Mouse (Mus musculus): Measurements from ENCODE around the gene Dsn1.

Dsn1 gene

GRCm38 (mm10) chr2:157021156-157021555 is 14.2 kb upstream of the Dsn1 start:
- in situ Hi-C loops (cut with MboI, MseI): no loop called here

DNA sequence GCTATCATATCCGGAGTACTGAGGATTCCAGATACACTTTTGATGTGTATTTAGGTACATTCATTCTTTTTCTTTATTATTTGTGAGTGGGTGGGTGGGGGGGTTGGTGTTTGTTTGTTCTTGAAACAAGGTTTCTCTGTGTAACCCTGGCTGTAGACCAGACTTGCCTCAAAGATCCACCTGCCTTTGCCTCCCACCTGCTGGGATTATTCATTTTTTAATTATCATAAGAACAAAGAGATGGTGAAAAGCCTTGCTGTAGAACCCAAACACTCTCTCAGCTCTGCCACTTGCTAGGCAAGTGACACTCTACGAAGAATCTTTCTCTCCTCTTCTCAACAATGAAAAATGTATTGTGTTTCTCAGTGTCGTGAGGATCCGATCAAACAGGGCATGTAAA is 12.3 kb upstream of the Dsn1 start:
- in situ Hi-C loops (cut with MboI, MseI): loop anchor here (5.0 kb wide), 1 partner anchor 82 kb away; no protein-coding TSS in a partner anchor

- in situ Hi-C loops (cut with MboI, MseI): loop anchor here (5.0 kb wide), 1 partner anchor 79 kb away; no protein-coding TSS in a partner anchor
These were observed 9.7 kb upstream of the Dsn1 start for GRCm38 (mm10) chr2:157016529-157017270.

GRCm38 (mm10) chr2:157012341-157012740 is 5.4 kb upstream of the Dsn1 start:
- in situ Hi-C loops (cut with MboI, MseI): no loop called here

DNA sequence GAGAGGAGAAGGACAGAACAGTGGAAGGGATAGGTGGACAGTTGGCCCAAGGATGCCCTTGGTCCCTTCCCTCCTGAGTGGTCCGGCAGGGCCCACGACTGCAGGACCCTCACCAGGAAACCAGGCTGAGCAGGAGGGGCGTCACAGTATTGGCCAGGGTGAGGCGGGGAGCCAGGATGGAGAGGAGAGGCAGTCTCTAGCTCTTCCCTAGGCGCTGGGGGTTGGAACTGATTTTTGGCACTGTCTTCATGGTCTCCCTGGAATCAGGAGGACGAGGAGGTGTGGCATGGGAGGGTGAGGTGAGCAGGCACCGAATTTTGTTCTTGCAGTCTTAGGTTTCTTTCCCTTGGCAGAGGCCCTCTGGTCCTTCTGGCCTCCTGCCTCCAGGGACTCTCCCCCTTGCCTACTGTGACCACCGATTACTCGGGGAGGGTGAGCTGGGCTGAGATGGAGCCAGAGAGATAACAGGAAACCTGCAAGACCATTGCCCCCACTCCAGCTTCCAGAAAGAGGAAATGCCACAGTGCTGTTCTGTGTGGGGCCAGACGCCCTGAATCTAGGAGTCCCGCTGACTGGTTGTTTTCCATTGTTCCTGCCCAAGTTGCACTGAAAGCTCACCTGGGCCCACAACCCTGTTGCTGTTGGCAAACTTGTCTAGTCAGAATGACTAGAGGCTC is 3.8 kb upstream of the Dsn1 start:
- in situ Hi-C loops (cut with MboI, MseI): no loop called here

- in situ Hi-C loops (cut with MboI, MseI): no loop called here
These were observed 3.2 kb upstream of the Dsn1 start for GRCm38 (mm10) chr2:157010121-157010520.

DNA sequence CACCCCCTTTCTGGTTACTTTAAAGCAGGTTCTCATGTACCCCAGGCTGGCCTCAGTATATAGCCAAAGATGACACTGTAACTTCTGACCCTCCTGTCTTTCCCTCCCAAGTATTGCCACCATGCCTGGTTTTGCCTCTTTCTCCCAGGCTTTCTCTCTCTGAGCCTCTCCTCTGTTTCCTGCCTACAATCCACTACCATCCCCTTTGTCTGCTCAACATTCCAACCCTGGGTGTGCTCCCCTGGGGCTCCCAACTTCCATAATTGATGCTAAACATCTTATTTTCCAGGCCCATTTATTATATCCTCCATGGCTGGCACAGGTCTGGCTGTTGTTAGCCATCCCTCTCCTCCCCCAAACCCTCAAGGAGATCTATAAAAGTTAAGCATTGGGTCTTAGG is 1.6 kb upstream of the Dsn1 start:
- in situ Hi-C loops (cut with MboI, MseI): no loop called here

DNA sequence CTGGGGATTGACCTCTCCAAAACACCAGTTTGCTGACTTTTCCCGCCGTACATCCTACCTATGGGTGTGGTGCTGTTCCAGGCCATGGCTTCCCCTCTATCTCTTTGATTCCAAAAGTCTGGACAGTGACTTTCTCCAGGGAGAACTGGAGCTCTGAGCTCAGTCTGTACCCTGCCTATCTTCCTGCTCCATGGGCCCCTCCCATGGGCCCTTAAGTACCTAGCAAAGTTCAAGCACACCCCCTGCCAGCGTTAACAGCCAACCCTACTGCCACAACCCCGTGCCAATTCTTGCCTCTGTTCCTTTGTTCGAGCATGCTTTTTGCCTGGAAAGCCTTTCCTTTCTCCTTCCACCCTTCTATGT is 261 bp upstream of the Dsn1 start:
- in situ Hi-C loops (cut with MboI, MseI): no loop called here

DNA sequence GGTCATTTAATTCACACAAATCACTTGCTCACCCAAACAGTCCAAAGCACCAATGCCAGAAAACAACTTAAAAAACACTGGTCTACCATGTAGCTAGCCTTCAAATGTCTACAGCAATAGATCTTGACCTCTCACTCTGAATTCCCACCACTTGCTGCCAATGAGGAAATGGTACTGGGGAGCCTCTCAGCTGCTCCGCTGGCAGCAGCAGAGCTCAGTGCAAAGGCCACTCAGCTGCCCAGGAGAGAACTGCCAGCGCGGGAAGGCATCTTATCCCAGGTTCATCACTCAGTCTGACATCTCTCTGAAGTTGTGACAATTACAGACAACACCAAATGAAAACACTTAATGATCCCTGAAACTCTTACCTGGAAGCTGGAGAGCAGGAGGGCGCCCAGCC is 4.6 kb downstream of the Dsn1 start:
- in situ Hi-C loops (cut with MboI, MseI): no loop called here

GRCm38 (mm10) chr2:156998263-156998662 is 8.7 kb downstream of the Dsn1 start:
- in situ Hi-C loops (cut with MboI, MseI): no loop called here

DNA sequence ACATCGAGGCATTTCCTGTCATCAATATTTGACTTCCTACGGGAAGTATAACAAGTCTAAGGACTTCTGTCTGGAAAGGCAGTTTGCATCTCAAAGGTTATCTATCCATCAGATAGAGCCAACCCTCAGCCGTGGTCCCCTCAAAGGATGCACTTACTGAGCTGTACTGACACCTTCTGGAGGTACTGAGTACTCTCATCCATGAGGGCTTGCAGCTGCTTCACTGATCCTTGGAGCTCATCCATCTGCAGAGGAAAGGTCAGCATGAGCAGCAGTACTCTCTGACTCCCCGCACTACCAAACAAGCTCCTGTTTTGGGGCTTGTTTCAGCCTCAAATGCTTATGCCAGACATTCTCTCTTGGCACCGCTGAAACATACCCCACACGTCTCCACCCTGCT is 10.4 kb downstream of the Dsn1 start:
- in situ Hi-C loops (cut with MboI, MseI): no loop called here

GRCm38 (mm10) chr2:156991470-156992319 is 15.3 kb downstream of the Dsn1 start, which contains the start of gene Ndrg3:
Ndrg3 (minus strand) TSS chr2:156992056.
- in situ Hi-C loops (cut with MboI, MseI): no loop called here

GRCm38 (mm10) chr2:156990727-156991431 is 16.1 kb downstream of the Dsn1 start:
- in situ Hi-C loops (cut with MboI, MseI): no loop called here

- in situ Hi-C loops (cut with MboI, MseI): no loop called here
These were observed 19.6 kb downstream of the Dsn1 start for GRCm38 (mm10) chr2:156987316-156987715.

DNA sequence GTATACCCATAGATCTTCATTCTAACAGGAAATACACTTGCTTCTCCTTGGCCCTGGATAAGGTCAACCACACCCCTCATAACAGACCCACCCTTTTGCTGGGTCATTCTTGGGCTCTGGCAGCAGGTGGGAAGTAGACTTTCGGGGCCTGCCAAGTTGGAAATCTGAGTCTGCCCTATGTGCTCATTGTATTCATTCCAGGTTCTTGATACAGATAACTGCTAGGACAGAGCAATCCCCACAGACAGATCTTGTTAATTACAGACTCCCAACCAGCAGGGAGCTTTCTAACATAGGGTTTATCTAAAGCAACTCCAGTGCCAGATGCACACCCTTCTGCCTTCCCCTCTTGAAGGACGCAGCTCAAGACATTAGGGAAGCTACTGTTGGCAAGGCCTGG is 24.1 kb downstream of the Dsn1 start:
- in situ Hi-C loops (cut with MboI, MseI): no loop called here

GRCm38 (mm10) chr2:156981291-156981690 is 25.7 kb downstream of the Dsn1 start:
- in situ Hi-C loops (cut with MboI, MseI): no loop called here

GRCm38 (mm10) chr2:156980059-156980458 is 26.9 kb downstream of the Dsn1 start:
- in situ Hi-C loops (cut with MboI, MseI): no loop called here

DNA sequence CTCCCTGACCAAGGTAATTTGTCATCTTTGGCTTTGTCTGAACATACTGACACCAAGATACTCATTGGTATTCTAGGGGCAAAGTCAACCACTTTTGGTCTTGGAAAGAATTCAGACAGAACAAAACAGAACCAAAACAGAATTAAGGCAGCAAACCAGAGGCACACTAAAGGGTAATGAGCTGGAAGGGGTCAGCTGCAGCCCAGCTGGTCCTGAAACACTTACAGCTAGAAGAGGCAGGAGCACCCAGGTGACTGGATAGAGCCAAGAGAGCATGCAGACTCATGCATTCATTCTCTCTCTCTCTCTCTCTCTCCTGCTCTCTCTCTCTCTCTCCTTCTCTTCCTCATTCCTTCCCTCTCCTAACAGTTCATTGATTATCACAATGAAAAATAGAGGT is 30.2 kb downstream of the Dsn1 start:
- in situ Hi-C loops (cut with MboI, MseI): no loop called here

- in situ Hi-C loops (cut with MboI, MseI): no loop called here
These were observed 32.0 kb downstream of the Dsn1 start for GRCm38 (mm10) chr2:156974967-156975366.

DNA sequence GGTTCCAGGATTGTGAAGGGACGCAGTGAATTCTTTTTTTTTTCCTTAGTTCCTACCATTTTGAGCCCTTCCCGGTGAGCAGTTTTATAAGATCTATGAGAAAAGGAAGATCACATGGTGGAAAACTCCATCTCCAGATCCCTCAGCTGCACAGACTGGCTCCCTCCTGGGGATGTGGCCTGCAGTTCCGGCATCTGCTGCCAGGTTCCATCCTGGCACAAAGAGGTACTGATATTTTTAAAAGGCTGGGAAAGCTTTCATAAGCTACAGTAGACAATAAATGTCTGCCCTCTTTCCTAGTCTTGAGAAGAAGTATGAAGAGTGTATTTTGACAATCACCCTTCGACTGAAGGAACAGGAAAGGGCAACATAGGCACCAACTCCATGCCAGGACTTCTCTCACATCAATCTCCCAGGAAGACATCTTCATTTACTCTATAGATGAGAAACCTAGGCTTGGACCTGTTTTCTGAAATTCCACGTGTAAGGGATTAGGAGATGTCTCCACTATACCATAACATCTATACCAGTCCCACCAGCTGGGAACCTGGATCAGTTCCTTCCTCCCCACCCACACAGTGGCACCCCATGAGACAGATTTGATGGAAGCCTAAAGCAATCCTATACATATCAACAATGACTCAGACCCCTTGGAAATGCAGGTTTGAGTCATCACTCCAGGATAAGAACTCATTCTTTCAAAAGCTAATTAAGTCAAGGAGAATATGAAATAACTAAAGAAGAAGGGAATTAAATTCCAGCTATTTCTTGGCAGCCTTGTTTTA is 33.4 kb downstream of the Dsn1 start:
- in situ Hi-C loops (cut with MboI, MseI): no loop called here

GRCm38 (mm10) chr2:156970253-156970652 is 36.7 kb downstream of the Dsn1 start:
- in situ Hi-C loops (cut with MboI, MseI): no loop called here

Measured in regulatory T cell (primary cell).